Mouse (Mus musculus): Measurements from ENCODE around the gene Adat1.

- TF ChIP-seq CTCF (IDR thresholded peaks at IDR 0.05): no peak
- no peak for TF ChIP-seq EP300 (IDR thresholded peaks at IDR 0.05; ENCODE audit: insufficient read depth, low read depth, low read length)
- TF ChIP-seq POLR2A (IDR thresholded peaks at IDR 0.05; ENCODE audit: insufficient read depth, low read depth, low read length): no peak
Measured at GRCm38 (mm10) chr8:111954844-111955594, 37.1 kb downstream of the Adat1 start.
